Mouse (Mus musculus) MEL-GATA-1-ER (cell line): ENCODE data around the gene Ccdc190.

Experiments used
- DNase-seq: peaks from one replicate; pipeline ENCODE4 v3.0.0-alpha.2; 2012; ENCODE audit warnings: low read depth; ENCODE audit errors: extremely low read depth

The Ccdc190 gene

DNA sequence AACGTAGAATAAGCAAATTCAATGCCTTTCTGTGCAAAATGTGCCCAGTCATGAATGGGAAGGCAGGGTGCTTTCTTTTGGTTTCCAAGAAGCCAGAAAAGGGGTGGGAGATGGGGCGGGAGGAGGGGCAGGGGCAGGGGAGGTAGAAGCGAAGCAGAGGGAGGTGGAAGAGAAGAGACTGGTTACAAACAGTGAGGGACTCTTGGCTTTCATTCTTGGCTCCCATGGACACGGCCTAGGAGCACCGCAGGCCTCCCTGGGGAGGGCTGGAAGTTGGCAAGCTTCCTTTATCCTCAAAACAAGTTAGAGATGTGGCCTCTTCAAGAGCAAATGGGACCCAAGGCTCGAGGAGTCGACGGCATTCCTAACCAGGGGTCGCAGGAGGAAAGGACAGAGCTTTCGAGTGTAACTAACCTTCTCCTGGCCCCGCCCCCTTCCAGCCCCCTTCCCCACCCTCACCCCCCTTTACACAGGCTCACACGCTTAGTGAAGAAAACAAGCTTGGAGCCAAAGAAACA, at the start of gene Ccdc190:
Gene Ccdc190, plus strand, starts transcription at position 195 of the 518 bp plus-strand sequence.
- no peak for DNase-seq

DNA sequence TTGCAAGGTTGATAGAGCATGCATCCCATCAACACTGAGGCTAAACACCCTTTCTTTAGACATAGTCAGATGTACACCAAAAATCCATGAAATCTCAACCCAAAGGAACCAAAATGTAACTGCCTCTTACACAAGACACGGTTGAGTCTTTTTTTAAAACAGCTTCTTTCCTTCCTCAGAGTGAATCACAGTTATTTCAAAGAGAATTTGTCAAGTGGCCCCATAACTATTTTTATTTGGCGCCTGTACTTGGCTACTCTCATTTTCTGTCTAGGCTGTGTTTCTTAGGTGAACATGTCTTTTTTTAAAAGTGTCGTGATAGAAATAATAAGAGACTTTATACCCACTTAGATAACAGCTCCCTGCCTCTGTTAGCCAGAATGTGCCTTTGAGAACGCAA, 49.4 kb upstream of the Ccdc190 start:
- no peak for DNase-seq

DNA sequence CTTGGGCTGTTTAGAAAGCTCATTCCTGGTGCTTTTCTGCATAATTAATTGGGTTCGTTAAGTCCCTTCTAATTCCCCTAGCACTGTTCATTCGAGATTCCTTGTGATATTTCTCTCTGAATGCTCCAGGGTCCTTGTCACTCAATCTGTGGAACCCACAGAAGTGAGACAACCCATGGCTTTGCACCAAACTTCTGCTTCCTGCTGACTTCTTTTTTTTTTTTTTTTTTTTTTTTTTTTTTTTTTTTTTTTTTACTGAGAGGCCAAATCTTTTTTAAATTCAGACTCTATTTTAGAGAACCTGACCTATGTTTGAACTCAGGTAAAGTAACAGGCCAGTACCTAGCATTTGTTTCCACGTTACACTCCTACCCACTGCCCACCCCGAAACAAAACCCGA, 48.3 kb upstream of the Ccdc190 start:
- DNase-seq = no peak

DNA sequence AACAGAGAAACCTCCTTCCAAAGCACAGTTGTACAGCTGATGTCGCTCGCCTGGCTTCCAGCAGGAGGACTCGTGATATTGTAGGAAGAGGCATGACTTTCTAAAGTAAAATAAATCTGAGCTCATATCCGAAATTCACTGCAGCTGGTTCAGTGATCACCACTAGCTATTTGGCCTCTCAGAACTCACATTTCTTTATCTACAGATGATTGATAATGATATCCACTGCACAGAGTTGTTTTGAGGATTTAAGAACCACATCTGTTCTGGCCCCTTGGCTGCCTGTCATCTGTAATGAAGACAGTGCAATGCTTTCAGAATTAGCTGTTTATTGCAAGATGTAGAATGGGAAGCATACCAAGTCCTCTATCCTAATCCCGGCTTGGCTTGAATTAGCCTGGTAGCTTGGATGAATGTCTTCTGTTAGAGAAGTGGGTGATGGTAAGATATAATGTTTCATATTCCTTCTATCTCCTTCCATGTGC, 45.3 kb upstream of the Ccdc190 start:
- no peak for DNase-seq

DNA sequence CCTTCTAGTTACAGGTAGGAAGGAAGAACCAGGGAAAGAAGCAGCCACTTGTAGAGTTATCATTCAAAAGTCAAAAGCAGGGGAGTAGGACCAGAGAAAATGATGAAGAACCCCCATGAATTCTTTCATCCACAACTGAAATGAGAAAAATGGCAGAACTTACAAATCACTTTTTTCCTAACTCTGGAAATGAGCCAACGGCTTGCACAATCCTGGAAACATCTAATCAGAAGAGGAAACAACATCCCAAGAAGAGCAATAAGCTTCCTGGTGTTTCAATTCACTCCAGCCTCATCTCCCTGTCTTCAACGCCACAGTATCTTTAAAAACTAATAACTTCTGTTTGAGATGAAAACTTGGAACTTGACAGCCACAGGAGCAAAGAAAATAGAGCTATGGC, 39.2 kb upstream of the Ccdc190 start:
- DNase-seq = no peak

DNA sequence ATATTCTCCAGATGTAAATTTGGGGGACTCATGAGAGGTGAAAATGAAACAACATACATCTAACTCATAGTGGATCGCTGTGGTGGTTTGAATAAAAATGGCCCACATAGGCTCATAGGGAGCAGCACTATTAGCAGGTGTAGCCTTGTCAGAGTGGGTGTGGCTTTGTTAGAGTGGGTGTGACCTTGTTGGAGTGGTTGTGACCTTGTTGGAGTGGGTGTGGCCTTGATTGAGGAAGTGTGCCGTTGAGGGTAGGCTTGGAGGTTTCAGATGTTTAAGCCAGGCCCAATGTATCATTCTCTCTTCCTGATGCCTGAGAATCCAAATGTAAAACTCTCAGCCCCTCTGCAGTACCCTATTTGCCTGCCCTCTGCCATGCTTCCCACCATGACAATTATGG, 34.5 kb upstream of the Ccdc190 start:
- no peak for DNase-seq

DNA sequence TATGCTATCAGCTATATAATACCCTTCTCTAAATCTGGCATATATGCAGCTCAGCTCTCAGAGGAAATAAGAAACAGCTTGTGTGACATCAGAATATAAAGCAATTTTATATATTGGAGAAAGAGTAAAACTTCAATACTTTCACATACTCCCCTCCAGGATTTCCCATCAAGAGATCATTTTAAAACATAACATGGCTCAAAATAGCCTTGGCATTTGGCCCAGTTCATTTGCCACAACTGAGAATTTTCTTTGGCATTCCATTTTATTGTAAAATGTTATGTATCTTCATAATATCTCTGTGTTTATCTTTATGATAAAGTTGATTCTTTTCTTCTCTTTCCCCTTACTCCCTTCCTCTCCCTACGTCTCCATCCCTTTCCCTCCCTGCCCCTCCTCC, 32.8 kb upstream of the Ccdc190 start:
- DNase-seq = no peak

DNA sequence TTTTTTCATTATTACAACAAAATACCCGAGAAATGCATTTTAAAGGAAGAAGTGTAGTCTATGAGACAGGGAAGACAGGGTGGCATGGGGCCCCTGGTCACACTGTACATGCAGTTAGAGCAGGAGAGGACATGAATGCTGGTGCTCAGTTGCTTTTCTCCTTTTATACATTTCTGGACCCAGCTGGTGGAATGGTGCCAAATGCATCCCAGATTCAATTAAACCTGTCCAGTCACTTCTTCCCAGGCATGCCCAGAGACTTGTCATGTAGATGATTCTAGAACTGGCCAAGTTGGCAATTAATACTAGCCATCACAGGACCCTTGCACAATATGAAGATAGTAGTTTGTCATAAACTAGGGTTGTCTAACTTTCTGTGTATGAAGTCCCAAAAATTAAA, 30.5 kb upstream of the Ccdc190 start:
- no peak for DNase-seq

DNA sequence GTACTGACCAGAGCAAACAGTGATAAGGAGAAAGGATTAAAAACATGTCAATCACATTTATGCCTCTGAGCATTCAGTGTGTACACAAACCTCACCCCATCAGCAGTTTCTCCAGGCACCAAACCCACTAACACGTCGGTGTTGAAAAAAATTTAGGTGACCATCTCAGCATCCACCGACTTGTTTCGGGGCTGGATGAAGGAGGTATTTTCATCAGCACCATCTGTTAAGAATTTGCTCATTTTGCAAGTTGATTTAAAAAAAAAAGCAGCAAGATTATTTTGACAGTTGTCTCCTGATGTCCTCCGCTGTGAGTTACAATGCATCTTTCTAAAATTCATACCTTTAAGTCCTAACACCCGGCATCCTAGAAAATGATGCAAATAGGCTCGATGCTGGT, 29.8 kb upstream of the Ccdc190 start:
- DNase-seq = no peak

DNA sequence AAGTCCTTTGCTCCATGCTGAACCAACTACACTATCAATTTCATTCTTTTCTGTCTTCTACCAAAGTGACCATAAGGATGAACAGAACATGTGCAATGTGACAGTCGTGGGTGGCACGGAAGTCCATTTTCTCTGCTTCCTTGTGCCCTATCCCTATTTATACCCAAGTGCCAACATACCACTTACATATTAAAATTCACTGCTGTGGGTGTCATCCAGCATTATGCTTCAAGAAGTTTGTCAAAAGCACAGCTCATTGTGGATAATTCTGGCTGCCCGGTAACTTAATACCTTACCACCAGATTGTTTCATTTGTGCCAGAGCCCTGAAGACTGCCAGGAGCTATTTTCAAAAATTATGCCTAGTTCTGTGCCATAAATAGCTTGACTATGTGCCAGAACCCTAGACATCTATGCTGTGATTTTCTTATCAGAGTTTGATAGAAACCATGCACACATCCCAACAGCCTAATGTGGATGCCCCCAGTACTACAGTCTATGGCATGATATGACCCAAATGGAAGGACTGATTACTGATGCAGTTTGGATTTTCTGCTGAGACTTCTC, 27.6 kb upstream of the Ccdc190 start:
- DNase-seq = no peak

DNA sequence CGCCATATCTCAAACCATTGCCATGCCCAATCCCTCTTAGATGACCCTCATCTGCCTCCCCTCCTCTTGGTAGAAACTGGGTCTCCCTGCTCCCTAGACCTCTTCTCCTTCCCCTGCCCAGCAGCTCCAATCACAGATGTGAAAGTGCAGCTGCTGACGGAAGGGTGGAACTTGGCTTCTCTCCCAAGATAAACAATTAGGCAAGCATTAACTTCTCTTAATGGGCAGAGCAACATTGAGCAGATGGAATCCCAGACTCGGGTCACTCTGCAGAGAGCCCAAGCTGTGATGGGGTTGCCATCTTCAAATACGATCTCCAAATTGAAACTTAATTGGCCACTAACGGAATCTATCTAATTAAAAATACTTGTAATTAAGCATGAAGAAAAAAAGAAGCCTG, 19.3 kb upstream of the Ccdc190 start:
- no peak for DNase-seq

DNA sequence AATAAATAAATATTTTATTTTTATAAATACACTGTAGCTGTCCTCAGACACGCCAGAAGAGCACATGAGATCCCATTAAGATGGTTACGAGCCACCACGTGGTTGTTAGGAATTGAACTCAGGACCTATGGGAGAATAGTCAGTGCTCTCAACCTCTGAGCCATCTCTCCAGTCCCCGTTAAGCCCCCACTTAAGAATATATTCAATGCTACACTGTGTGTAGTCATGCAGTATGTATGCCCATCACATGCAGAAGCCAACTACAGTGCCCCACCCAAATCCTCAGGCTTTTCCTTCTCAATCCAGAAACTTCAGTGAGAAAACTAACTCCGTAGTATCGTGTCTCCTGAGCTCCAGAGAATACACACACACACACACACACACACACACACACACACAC, 18.8 kb upstream of the Ccdc190 start:
- DNase-seq = no peak

DNA sequence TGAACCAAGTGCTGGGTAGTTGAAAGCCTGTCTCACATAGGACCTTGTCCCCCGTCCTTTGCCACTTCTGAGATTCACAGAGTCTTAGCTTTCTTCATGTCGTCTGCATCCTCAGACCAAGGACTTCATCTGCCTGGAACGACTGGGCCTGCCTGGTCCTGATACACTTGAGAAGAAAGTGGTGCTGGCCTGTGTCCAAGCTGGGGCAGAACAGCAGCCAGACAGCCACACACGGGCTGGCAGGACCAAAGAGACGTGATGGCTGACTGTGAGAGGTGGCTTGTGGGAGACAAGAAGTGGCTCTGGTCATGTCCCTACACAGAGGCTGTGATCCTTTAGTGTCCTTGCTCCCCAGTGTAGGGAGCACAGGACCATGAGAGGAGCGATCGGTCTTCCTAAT, 17.7 kb upstream of the Ccdc190 start:
- no peak for DNase-seq

DNA sequence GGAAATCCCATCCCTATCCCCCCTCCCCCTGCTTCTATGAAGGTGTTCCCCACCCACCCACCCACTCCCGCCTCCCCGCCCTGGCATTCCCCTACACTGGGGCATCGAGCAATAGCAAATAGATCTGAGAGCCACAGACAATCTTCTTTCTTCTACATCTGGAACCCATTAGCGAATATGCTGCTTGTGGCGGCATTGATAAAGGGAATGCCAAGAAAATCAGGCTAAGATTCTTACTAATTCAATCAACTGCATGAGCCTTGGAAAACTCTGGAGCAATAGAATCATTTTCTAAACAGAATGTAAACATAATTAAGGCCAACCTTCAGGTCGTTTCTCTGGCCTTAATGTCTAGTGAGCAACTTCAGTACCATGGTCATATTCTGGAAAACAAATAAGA, 16.9 kb upstream of the Ccdc190 start:
- DNase-seq = no peak

DNA sequence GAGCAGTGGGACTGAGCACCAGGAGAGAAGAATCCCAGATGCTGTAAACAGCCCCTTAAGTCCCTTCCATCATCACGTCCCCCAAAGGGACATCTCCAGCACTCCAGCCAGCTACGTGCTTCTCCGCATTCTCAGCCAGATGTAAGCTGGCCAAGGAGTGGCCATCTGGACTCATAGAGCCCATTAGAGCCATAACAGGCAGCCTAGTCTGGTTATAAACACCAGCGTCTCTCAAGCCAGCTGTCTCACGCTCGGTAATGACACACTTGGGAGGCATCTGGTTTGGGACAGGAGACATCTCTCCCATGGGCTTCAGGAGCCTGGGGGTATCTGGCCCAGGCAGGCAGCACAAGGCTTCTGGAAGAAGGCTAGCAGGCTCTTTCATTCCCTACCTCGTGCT, 11.8 kb upstream of the Ccdc190 start:
- DNase-seq = no peak

DNA sequence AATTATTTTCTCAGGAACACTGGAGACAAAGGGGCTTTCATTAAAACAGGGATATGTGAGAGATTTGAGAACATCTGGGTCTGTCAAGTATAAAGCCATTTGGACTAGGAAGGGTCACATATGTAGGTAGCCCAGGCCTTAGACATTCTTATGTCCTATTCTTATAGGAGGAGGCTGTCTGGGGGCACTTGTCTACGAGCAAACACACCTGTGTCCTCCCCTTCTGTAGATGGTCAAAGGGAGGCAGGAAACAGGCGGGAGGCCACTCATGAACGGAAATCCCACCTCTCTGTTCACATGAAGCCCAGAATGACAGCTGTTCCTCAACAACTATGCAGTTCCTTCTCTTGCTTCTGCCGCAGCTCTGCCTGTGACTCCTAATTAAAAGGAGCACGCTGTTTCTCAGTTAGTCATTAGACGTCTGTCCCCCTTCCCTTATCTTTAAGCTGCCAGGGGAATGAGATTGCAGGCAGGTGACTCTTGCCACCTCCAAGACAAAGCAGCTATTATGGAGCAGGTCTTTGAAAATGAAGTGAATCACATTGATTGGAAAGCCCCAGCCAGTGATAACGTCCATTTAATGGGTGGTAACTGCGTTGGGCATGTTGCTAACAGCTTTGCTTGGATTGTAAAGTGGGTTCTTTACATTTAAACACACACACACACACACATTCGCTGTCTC, 11.2 kb upstream of the Ccdc190 start:
- no peak for DNase-seq

DNA sequence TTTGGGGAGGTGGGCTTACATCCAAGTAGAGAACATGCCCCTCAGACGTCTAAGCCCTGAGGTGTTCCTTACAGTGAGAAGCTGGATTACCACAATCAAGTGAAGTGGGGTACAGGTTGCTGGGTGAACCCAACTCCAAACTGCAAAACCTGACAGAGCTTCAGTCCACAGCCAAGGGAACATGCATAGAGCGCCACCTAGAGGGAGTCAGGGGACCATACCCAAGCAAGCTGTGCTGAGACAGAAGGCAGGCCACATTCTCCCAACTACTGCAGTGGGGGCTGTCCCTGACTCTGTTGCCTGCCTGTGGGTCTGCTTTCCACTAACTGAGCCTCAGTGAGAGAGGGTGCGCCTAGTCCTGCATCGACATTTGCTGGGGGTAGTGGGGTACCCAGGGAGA, 10.4 kb upstream of the Ccdc190 start:
- DNase-seq = peak; percentile 25

DNA sequence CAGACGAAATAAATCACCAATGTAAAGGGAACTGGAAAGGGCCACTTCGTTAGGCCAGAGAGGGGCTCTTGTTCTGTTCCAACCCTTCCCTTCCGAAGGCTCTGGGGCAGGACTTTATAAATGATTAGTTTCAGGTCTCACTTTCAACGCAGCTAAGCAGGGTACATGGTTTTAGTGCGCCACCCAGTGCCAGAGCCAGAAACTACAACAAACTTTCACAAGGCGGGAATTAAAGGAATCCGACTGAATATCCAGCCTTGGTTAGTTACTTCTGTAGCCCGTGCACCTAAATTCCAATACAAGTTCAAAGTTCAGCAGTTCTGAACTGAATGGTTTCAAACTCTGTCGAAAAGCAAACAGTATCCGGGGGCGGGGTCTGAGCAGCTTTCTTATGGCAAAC, 9.2 kb upstream of the Ccdc190 start:
- peak; percentile 50 for DNase-seq

DNA sequence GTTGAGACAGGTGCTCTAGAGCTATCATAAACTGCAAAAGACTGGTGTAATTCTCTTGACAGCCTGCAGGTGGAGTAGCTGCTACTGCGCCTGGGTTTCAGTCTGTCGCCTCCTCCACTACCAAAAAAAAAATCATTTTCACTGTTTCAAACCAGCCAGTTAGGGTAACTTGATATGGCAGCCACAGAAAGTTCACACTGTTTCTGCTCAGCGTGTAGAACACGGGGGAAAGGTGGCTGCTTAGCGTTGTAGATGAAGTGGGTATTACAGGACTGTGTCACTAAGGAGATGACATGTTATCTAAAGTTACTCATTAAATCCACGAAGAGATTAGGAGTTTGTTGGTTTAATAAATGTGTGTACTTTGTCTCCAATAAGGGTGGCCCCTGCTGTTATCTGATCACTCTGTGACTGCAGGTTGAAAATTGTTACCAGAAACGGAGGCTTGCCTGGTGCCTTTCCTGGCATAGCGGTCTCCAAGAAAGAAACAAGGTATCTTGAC, 6.7 kb upstream of the Ccdc190 start:
- peak; percentile 27 for DNase-seq

DNA sequence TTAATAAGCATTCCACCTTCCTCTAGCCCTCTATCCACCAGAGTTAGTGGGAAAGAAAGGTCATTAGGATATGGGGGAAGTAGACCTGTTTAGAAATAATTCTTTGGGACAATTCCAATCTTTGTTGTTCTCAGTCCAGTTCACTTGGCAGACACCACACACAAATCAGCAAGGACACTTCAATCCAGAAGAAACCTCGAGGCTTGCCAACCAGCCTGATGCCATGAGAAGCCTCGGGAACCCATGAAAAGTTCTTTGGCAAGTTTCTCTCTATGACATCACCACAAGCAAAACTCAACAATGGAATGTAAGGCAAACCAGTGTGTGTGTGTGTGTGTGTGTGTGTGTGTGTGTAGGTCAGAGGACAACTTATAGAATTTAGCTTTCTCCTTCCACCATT, 3.9 kb upstream of the Ccdc190 start:
- no peak for DNase-seq

DNA sequence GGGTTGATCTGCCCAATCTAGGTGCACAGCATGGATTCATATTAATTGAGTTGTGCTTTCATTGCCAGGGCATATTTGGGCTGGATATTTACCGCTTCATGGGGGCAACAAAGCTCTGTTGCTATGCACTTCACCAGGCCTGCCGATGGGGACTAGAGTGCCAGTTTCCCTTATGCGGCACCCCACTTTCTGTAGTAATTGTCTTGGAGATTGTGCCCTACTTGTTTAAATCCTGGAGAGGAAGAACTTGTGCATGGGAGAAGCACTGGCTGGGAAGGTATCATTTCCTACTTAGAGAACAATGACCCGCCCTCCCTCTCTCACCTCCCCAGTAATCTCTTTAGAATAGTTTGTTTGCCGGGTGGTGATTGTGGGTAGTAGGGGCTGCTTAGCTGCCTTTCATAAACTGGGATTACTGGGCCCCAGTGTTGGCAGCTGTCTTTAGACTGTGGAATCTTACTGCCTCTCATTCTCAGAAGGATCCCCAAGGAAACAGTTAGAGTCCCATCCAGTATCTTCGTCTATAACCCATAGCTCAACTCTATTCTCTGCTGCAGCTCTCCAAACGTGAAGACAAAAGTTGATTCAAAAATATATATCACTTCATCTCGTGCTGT, 587 bp upstream of the Ccdc190 start:
- DNase-seq = no peak

DNA sequence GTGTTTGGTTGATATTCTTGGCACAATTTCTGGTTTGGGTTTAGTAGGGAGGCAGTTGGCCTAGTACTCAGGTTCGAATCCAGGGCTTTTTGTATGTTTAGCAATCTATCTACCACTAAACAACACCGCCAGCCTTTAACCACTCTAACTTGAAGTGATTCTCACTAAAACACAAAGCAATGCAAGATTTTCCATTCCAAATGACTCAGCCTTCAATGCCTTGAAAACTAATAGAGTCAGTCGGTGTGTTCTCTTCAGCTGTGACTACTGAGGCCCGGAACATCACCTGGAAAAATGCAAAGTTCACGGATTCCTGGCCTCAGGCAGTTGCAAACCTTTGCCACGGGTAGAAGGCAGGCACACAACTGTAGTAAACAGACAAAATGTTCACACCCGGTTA, 3.2 kb downstream of the Ccdc190 start:
- no peak for DNase-seq
